Mouse (Mus musculus) CD4-positive helper T cell, adult 2 months (primary cell): ENCODE measurements around the gene Fbxo9.

ENCODE experiments used
- DNase-seq: peaks from one replicate; pipeline ENCODE4 v3.0.0-alpha.2; 2012; ENCODE audit warnings: low read depth, missing footprints, low spot score

Gene Fbxo9

DNA sequence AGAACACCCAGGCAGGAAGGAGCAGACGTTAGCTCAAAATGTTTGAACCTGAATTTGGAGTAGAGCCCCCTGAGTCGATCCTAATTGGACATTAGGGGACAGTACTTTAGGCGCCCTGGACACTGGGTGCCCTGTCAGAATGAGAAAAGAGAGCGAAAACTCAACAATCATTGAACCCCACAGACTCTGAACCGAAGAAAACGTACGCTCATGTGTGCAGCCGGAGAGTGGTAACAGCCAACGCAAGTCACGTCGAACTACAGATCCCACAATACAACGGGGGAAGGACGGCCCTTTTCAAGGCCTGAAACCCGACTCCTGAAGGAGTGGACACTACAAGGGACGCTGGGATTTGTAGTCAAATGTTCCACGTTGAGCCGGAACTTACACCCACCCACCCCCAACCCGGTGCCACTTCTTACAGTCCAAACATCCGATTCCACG lies at the start of gene Fbxo9, which contains the start of gene Ick:
Gene Fbxo9, minus strand, starts transcription at position 270 of the 444 bp plus-strand sequence.
Gene Ick, plus strand, starts transcription at position 397 of the 444 bp plus-strand sequence.
- DNase-seq: peak; percentile 97

DNA sequence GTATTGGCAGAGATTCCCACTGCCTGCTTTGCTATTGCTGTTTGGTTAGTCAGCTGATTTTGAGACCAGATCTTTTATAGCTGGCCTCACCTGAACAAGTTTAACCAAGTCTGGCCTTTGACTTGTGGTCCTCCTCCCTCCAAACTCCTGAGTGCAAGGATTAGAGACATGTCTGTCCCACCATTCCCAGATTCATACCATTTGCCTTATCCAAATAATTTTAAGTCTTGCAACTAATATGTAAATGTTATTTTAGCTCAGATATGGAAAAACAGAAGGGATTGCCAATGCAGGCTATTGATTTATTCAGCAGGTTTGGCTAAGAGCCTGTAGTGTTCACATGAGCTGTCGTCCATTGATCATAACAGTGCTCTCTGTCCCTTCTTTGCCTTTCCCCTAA lies 48.4 kb upstream of the Fbxo9 start:
- DNase-seq: no peak

GRCm38 (mm10) chr9:78154211-78154977 lies 45.5 kb upstream of the Fbxo9 start:
- DNase-seq: no peak

GRCm38 (mm10) chr9:78149770-78150169 lies 40.9 kb upstream of the Fbxo9 start:
- peak; percentile 48 for DNase-seq

- no peak for DNase-seq
Measured at GRCm38 (mm10) chr9:78148149-78148548, 39.3 kb upstream of the Fbxo9 start.

GRCm38 (mm10) chr9:78146627-78147026 lies 37.8 kb upstream of the Fbxo9 start:
- DNase-seq: no peak

DNA sequence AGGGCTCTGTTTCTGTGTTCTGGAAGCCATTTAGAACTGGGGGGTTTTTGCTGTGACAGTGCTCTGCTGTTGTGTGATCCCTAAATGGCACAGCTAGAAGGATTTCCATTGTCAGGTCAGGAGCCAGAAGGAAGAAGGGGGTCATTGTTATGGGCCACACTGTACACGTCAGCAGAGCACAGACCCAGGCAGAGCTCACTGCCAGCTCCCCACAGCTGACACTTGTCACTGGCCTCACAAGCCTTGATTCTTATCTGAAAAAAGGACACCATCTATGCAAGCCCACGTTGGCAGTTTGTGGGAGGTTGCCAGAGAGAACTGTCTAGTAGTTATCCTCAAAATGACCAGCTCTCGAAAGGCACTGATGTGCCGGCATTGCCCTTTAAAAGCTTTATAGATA lies 37.2 kb upstream of the Fbxo9 start:
- no peak for DNase-seq

DNA sequence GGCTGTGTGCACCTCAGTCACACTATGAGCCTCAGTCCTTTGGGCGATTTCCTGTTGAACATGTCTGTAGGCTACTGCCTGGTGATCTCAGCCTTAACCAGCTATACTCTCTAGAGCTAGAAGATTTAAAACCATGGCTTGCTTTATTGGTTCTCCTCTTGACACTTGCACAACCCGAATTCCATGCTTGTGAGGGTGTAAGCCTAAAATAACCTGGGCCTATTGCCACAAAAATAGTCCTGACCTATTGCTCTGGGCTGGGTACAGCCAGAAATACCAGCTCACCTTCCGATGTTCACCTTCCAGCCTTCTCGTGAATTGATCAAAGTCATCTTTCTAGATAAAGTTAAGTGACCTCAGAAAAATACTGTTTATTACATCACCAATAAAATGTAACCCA lies 30.6 kb upstream of the Fbxo9 start:
- DNase-seq: no peak

- DNase-seq: no peak
Measured at GRCm38 (mm10) chr9:78138044-78138676, 29.3 kb upstream of the Fbxo9 start.

DNA sequence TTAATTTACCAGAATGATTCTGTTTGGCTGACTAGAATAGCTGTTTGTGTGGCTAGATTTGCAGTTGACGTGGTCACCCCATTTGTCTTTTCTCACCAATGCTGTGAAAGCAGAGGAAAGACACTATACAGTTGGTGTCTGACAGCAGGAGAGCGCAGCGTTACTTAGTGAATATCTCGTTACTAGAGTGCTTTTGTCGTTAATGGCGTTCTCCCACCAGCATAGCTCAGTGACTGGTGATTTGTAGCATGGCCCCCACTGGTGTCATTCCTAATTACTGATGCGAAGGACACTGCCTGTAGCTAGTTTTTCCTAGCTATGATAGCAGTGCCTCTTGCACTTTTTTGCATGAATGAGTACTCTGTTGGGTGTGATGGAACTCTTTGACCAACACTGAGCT lies 26.8 kb upstream of the Fbxo9 start:
- DNase-seq: no peak

- no peak for DNase-seq
Measured at GRCm38 (mm10) chr9:78126643-78127042, 17.8 kb upstream of the Fbxo9 start.

DNA sequence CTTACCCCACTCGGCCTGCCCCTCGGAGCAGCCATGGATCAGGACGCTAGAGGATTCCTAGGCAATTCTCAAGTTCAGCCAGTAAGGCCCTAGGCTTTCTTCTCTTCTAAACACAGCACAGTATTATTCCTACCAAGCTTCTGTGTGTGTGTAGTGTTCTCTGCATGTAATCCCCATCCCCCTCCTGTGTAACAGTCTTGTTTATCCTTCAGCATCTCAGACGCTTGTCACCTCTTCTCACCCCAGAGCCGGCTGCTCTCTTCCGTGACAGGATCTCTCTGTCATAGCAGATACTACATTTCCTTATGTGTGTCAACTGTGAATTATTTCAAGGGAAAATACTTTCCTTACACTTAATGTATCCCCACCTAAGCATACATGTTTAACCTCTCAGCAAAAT lies 17.1 kb upstream of the Fbxo9 start:
- DNase-seq: no peak

GRCm38 (mm10) chr9:78124297-78124696 lies 15.4 kb upstream of the Fbxo9 start:
- no peak for DNase-seq

- no peak for DNase-seq
Measured at GRCm38 (mm10) chr9:78122939-78123712, 14.3 kb upstream of the Fbxo9 start.

DNA sequence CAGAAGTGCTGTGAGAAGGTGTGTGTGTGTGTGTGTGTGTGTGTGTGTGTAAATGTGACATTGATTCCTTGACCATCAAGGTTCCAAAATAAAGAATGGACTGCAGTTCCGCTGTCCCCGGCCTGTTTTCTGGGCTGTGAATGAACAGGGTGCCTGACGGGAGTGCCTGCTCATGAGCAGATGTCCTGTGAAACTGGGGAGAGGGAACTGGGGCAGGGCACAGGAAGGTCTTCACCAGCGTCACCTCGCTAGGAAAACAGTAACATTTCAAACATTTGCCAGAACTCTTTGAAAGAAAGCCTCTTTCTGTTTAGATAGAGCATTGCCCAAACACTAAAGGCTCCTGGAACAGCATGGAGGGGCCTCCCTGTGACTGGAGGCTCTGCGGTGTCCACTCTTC lies 13.1 kb upstream of the Fbxo9 start:
- DNase-seq: no peak

DNA sequence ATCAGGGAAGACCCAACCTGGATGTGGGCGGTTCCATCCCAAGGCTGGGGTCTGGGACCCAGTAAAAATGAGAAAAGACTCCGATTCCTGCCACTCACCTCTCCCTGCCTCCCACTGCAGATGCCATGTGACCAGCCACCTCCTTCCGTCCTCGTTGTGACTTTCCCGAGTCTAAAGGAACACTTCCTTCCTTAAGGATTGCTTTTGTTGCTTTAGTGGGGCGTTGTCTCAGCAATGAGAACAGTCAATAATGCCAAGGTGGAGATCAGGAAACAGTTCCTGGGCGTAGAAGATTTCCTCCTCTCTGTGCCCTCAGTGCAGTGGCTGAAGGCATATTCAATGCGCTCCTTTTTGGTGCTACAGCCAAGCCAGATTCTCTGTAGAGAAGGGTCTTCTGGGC lies 12.5 kb upstream of the Fbxo9 start:
- no peak for DNase-seq

DNA sequence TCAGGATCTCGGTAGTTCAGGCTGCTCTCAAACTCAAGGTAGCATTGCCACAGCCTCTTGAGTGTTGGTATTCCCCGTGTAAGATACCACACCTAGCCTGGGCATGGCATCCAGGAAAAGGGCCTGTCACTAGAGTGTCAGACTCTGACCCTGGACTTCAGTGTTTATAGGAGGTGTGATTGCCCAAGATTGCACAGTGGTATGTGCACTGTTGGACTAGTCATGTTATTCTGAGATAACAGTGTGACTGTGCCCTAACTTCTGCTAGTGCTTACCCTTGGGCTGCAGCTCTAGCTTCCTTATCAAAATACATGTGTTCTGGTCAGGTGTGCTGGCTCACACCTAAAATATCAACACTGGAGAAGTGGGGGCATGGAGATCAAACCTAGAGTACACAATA lies 8.8 kb upstream of the Fbxo9 start:
- DNase-seq: no peak

DNA sequence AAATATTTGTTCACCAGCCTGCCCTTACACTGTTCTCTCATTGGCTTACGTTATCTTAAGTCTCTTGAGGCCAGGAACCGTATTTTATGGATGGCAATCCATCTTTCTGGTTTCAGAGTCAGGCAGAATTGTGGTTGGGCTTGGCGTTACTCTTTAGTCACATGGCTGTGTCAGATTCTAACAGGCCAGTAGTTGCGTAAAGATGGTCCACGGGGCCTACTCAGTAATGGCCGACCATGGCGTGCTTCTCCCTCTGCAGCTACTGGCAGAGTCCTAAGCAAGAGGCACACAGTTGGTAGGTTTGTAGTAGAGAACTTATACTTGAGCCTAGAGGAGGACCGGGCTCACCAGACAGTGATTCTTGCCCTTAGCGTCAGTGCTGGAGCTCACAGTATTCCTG lies 6.9 kb upstream of the Fbxo9 start:
- DNase-seq: no peak

DNA sequence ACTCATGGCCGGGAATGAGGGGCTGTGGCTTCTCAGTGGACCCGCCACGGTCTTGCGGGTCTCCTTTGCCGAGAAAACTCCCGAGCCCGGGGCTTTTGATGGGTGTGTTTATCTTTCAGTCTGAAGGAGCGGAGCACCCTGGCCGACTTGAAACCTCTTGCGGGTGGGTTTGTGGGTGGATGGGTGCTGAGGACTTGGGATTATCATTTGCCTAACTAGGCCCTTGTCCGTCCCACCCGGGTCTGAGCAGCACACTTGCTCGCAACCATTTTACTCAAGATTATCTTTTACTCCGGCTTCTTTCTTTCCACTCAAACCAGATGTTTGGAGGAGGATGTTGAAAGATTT lies 4.6 kb upstream of the Fbxo9 start:
- no peak for DNase-seq

GRCm38 (mm10) chr9:78112770-78113537 lies 4.1 kb upstream of the Fbxo9 start:
- peak; percentile 87 for DNase-seq

DNA sequence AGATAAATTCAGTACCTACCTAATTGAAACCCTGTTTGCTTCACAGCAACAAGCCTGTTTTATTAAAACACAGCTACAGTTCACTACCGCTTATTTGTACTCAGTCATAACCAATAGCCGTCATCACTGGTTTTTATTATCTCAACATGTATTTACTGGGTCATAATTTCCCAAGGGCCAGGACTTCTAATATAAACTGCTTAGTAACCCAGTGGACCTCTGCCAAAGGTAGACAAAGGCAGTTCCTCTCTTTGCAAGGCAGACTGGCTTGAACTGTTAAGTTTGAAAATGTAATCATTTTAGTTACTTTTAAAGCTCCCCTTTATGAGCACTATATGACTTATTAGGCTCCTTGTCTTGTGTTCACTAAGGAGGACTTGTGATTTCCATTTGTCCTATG lies 2.6 kb upstream of the Fbxo9 start:
- DNase-seq: no peak

DNA sequence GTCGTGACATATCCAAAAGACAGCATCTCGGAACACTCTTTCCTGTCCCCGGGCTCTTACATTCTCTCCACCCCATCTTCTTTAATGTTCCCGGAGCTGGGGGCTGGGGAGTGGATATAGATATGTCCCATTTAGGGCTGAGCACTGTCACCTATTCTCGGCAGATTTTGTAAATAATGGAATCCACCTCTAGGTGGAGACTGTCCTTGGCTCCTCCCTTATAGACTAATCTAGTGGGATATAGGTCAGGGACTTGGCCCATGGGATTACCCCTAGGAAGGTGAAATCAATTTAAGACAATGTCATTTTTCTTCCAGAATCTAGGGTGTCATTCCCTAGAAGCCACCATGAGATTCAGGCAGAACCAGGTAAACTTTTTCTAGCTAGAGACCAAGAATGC lies 791 bp upstream of the Fbxo9 start:
- DNase-seq: peak; percentile 51
